Mouse (Mus musculus) CH12.LX (cell line): ENCODE measurements around the gene Cntfr. TPM values are rescaled to one million over a fixed set of nuclear protein-coding genes. Genes with fewer than 3 reads are reported as not detected.
A peak's percentile ranks its signal among the peaks of the same experiment; 100 is the strongest.

Experiments used
- DNase-seq: peaks from one replicate; pipeline ENCODE4 v3.0.0-alpha.2; 2013; ENCODE audit errors: extremely low read depth
- H3K27ac ChIP-seq: 2 replicates; pipeline ENCODE4 v1.5.1; 2012; ENCODE audit warnings: low read depth, mild to moderate bottlenecking, control low read depth, moderate library complexity; ENCODE audit not compliant: insufficient read depth
- H3K27me3 ChIP-seq: replicated peaks from 2 replicates; pipeline ENCODE3; 2012; ENCODE audit warnings: inconsistent platforms
- H3K36me3 ChIP-seq, 2 experiments: replicated peaks in 1 of 2; 2 replicates each; pipeline versions ENCODE3 to v1.6.1; 2012; ENCODE audit warnings: inconsistent platforms in 1 of 2, low read length in 1 of 2, mild to moderate bottlenecking in 1 of 2, mixed read lengths in 1 of 2, moderate library complexity in 1 of 2; ENCODE audit not compliant: control insufficient read depth in 1 of 2, insufficient read depth in 1 of 2
- H3K4me1 ChIP-seq, 2 experiments: 2 replicates each; pipeline ENCODE4 v1.6.1; 2012; ENCODE audit warnings: inconsistent platforms in 1 of 2, moderate library complexity in 1 of 2; ENCODE audit not compliant: insufficient read depth in 2 of 2, control insufficient read depth in 1 of 2
- H3K4me2 ChIP-seq: 2 replicates; pipeline ENCODE4 v1.6.1; 2012; ENCODE audit warnings: low read depth, mild to moderate bottlenecking, control low read depth; ENCODE audit not compliant: poor library complexity, insufficient read depth, severe bottlenecking
- H3K4me3 ChIP-seq, 3 experiments: fragments of 150-350 bp in 1 of 3; sonication (generic) in 1 of 3; replicated peaks in 1 of 3; 2 replicates each; pipeline versions ENCODE3 to v1.5.1; 2011 to 2012; ENCODE audit warnings: low read depth in 2 of 3, low read length in 2 of 3, mild to moderate bottlenecking in 2 of 3, moderate library complexity in 2 of 3, control low read depth in 1 of 3, improper control_type of control experiment in 1 of 3, inconsistent platforms in 1 of 3, mixed read lengths in 1 of 3; ENCODE audit not compliant: poor library complexity in 1 of 3
- H3K79me2 ChIP-seq: replicated peaks from 2 replicates; pipeline ENCODE4 v1.6.1; 2012; ENCODE audit warnings: mild to moderate bottlenecking, moderate library complexity; ENCODE audit not compliant: control insufficient read depth, poor library complexity, insufficient read depth, severe bottlenecking; ENCODE audit errors: extremely low read depth
- H3K9ac ChIP-seq: 2 replicates; pipeline ENCODE4 v1.6.1; 2012; ENCODE audit warnings: low read depth, mild to moderate bottlenecking, control low read depth, moderate library complexity; ENCODE audit not compliant: insufficient read depth
- H3K9me3 ChIP-seq: replicated peaks from 2 replicates; pipeline ENCODE3; 2012; ENCODE audit warnings: low read length, inconsistent platforms, mixed read lengths
- BHLHE40 ChIP-seq: IDR thresholded peaks from 2 replicates; pipeline ENCODE4 v1.6.1; 2011; ENCODE audit warnings: mild to moderate bottlenecking, low read depth, low read length, improper control_type of control experiment
- CTCF ChIP-seq, 2 experiments: IDR thresholded peaks in 1 of 2; conservative IDR thresholded peaks in 1 of 2; 2 replicates each; pipeline ENCODE4 v1.5.1; 2011 to 2012; ENCODE audit warnings: low read depth in 2 of 2, low read length in 2 of 2, improper control_type of control experiment in 1 of 2, inconsistent platforms in 1 of 2, mild to moderate bottlenecking in 1 of 2, moderate library complexity in 1 of 2
- E2F4 ChIP-seq: IDR thresholded peaks from 2 replicates; pipeline ENCODE4 v1.6.1; 2011; ENCODE audit warnings: low read depth, low read length, improper control_type of control experiment; ENCODE audit not compliant: insufficient replicate concordance
- EP300 ChIP-seq: IDR thresholded peaks from 2 replicates; pipeline ENCODE4 v1.6.1; 2011; ENCODE audit warnings: low read length, improper control_type of control experiment
- HCFC1 ChIP-seq: IDR thresholded peaks from 2 replicates; pipeline ENCODE4 v1.6.1; 2012; ENCODE audit warnings: low read depth, mild to moderate bottlenecking, inconsistent platforms, low read length, improper control_type of control experiment
- IRF4 ChIP-seq: IDR thresholded peaks from 2 replicates; pipeline ENCODE4 v1.6.1; 2014; ENCODE audit warnings: low read depth, mild to moderate bottlenecking, inconsistent platforms, low read length, improper control_type of control experiment
- JUN ChIP-seq: IDR thresholded peaks from 2 replicates; pipeline ENCODE4 v1.6.1; 2011; ENCODE audit warnings: low read depth, mild to moderate bottlenecking, low read length, improper control_type of control experiment, moderate library complexity; ENCODE audit not compliant: insufficient read depth
- MAX ChIP-seq: IDR thresholded peaks from 2 replicates; pipeline ENCODE4 v1.6.1; 2011; ENCODE audit warnings: low read length, improper control_type of control experiment
- MAZ ChIP-seq: IDR thresholded peaks from 2 replicates; pipeline ENCODE4 v1.6.1; 2012; ENCODE audit warnings: low read depth, mild to moderate bottlenecking, inconsistent platforms, low read length, improper control_type of control experiment, moderate library complexity
- NELFE ChIP-seq: IDR thresholded peaks from 2 replicates; pipeline ENCODE4 v1.6.1; 2011; ENCODE audit warnings: low read depth, low read length, improper control_type of control experiment
- RAD21 ChIP-seq: IDR thresholded peaks from 2 replicates; pipeline ENCODE4 v1.6.1; 2011; ENCODE audit warnings: low read depth, mild to moderate bottlenecking, low read length, improper control_type of control experiment, moderate library complexity
- SMC3 ChIP-seq: IDR thresholded peaks from 2 replicates; pipeline ENCODE4 v1.6.1; 2011; ENCODE audit warnings: low read depth, low read length, improper control_type of control experiment
- UBTF ChIP-seq: IDR thresholded peaks from 2 replicates; pipeline ENCODE4 v1.6.1; 2012; ENCODE audit warnings: low read depth, mild to moderate bottlenecking, inconsistent platforms, low read length, improper control_type of control experiment, moderate library complexity
- USF1 ChIP-seq: IDR thresholded peaks from 2 replicates; pipeline ENCODE4 v1.6.1; 2014; ENCODE audit warnings: low read depth, mild to moderate bottlenecking, inconsistent platforms, low read length, improper control_type of control experiment
- ZKSCAN1 ChIP-seq: IDR thresholded peaks from 2 replicates; pipeline ENCODE4 v1.6.1; 2012; ENCODE audit warnings: low read depth, inconsistent platforms, low read length, improper control_type of control experiment, borderline replicate concordance
- dilution Hi-C: fragments of 300-500 bp; cut with MboI; formaldehyde crosslinking; loops from 2 replicates; pipeline ENCODE4 v1.14.3; 2020; ENCODE audit warnings: low sequenced_read_pairs; ENCODE audit not compliant: extremely low pct_unique_long_range_greater_than_20kb, extremely low pct_ligation_motif_present
- in situ Hi-C: fragments of 300-500 bp; cut with MboI; formaldehyde crosslinking; loops from 3 replicates; pipeline ENCODE4 v1.14.3; 2019; ENCODE audit warnings: low sequenced_read_pairs, low pct_ligation_motif_present, low pct_unique_long_range_greater_than_20kb, mixed read lengths
- polyA plus RNA-seq: library from polyadenylated mRNA; unstranded; fragments of >175 nt; gene quantifications from 2 replicates; pipeline ENCODE4 v1.2.1, GENCODE M21; 2012; ENCODE audit warnings: low read depth; ENCODE audit not compliant: insufficient read length
- total RNA-seq, 2 experiments: library from RNA; depleted of rRNA; stranded (reverse); fragments of 300-350 nt in 1 of 2; fragments of >200 nt in 1 of 2; gene quantifications; 2 replicates each; pipeline ENCODE4 v1.2.3; 2012 to 2014

The Cntfr gene
- total and polyA plus RNA-seq, 3 experiments, result not detected

DNA sequence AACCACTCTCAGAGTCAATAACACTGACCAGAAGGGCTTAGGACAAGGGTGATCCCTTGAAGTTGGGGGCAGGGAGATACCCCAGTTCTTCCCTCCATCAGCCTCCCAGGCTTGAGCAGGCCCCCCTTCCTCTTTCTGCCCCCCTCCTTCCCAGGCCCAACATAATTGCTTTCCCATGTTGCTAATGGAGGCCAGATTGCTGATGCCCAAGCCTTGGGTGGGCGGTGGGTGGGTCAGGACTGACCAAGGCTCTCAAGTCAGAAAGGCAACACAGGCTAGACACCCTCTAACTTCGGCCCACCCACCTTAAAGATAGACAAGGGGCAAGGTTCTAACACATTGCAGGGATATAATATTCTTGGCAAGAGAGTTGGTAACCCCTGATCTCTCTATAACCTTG lies 41.4 kb downstream of the Cntfr start:
- H3K36me3 ChIP-seq, result no peaks in the 10 kb centered on the region
- DNase-seq, result no peak
- no peak overlapping the region for H3K4me2 ChIP-seq
- no peaks in the 10 kb centered on the region for H3K9me3 ChIP-seq
- H3K9ac ChIP-seq, result no peak overlapping the region
- dilution Hi-C loops (no loop called here), in situ Hi-C loops (loop anchor here (10.0 kb wide), 1 partner anchor 51 kb away; no protein-coding TSS in a partner anchor)
- no peak overlapping the region for H3K27ac ChIP-seq
- H3K27me3 ChIP-seq, result peaks cover 83% of the 10 kb centered on the region
- TF ChIP-seq MAX (no peak), RAD21 (no peak), SMC3 (no peak), E2F4 (no peak), EP300 (no peak), NELFE (no peak)
- H3K4me1 ChIP-seq, result peaks cover 0 to 5% of the 10 kb centered on the region in 2 experiments; a peak in 1 of 4 replicates
- H3K79me2 ChIP-seq, result no peaks in the 10 kb centered on the region
- H3K4me3 ChIP-seq, result no peak overlapping the region

DNA sequence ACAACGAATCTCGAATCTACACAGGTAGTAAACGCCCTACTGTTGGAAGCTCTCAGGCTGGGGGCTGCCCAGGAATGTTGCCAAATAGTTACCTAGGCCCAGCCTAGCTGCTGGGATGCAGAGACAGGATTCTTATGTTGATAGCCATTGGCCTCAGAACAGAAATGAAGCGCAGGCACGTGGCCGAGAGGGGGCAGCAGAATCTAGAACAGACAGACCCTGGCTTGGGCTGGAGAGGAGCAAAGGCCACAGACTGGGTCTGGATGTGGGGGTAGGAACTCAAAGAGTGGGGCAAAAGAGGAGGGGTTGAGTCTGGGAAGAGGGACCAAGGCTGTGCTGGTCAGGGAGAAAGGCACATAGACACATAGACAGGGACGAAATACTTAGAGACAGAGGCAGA lies 42.7 kb downstream of the Cntfr start:
- H3K79me2 ChIP-seq, result no peaks in the 10 kb centered on the region
- peaks cover 0 to 5% of the 10 kb centered on the region in 2 experiments; a peak in 1 of 4 replicates for H3K4me1 ChIP-seq
- TF ChIP-seq SMC3 (peak; percentile 73), MAX (peak; percentile 58; the same call in 1 of the 2 replicates), CTCF (conservative IDR thresholded peaks at IDR 0.05 in 1 of 2, IDR thresholded peaks at IDR 0.05 in 1 of 2; ENCODE audit: low read depth in 2 of 2, low read length in 2 of 2) (peak in 1 of 2 experiments; percentile 73; a peak in 2 of 4 replicates), ZKSCAN1 (no peak), RAD21 (peak; percentile 46), BHLHE40 (0 out of 2 replicates have a peak, but pooled peaks have one; percentile 12)
- peaks cover 80% of the 10 kb centered on the region for H3K27me3 ChIP-seq
- H3K4me3 ChIP-seq, result no peak overlapping the region
- no peaks in the 10 kb centered on the region for H3K9me3 ChIP-seq
- no peak overlapping the region for H3K27ac ChIP-seq
- in situ Hi-C loops, result loop anchor here (10.0 kb wide), 1 partner anchor 49 kb away; no protein-coding TSS in a partner anchor
- dilution Hi-C loops, result no loop called here
- H3K4me2 ChIP-seq, result no peak overlapping the region
- DNase-seq, result no peak
- H3K36me3 ChIP-seq, result no peaks in the 10 kb centered on the region
- no peak overlapping the region for H3K9ac ChIP-seq

DNA sequence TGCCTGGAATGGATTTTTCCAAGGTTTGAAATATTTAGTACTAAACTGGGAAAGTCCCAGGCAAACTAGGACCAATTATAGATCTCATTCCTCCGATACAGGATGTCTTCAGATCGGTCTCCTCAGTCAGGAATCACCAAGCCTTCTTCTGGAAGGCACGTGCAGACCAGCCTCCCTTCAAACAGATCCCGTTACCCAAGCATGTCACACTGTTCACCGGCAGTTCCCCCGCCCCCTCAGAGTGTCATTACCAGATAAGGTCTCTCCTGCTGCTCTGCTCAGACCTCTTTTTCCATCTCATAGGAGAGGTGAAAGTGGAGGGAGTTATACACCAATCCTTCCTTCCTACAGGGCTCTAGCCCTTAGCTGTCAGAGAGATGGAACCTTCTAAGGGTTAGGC lies 43.2 kb downstream of the Cntfr start:
- no peak overlapping the region for H3K4me3 ChIP-seq
- no peaks in the 10 kb centered on the region for H3K9me3 ChIP-seq
- no peak overlapping the region for H3K9ac ChIP-seq
- H3K4me2 ChIP-seq, result no peak overlapping the region
- in situ Hi-C loops, result loop anchor here (10.0 kb wide), 1 partner anchor 49 kb away; no protein-coding TSS in a partner anchor
- no peaks in the 10 kb centered on the region for H3K36me3 ChIP-seq
- TF ChIP-seq JUN (no peak), BHLHE40 (0 out of 2 replicates have a peak, but pooled peaks have one; percentile 12), UBTF (no peak), HCFC1 (no peak), USF1 (no peak), IRF4 (no peak), MAZ (no peak)
- H3K4me1 ChIP-seq, result peaks cover 0 to 5% of the 10 kb centered on the region in 2 experiments; a peak in 1 of 4 replicates
- no peaks in the 10 kb centered on the region for H3K79me2 ChIP-seq
- H3K27ac ChIP-seq, result no peak overlapping the region
- dilution Hi-C loops, result no loop called here
- H3K27me3 ChIP-seq, result peaks cover 76% of the 10 kb centered on the region
- no peak for DNase-seq
